Mouse (Mus musculus): ENCODE results near the gene Slc16a10.

GRCm38 (mm10) chr10:40169566-40169965, 27.5 kb upstream of the Slc16a10 start:
- no peak for TF ChIP-seq CTCF (IDR thresholded peaks at IDR 0.05; ENCODE audit: low read depth, low read length)
- no peak for TF ChIP-seq POLR2A (IDR thresholded peaks at IDR 0.05; ENCODE audit: insufficient read depth, low read length)
- TF ChIP-seq EP300 (IDR thresholded peaks at IDR 0.05; ENCODE audit: insufficient read depth, low read depth, low read length) = no peak

All from ES-Bruce4 (cell line).